ENCODE assay signal across 16 mouse cellular contexts in genomic region chr8:24278391-24278790, GRCm38 (mm10).
DNase-seq lines count a peak whose midpoint lies in the region.
"Had no signal": no experiment of that assay in that cellular context is flagged by ENCODE, and none has a peak within 500 bp of the region (broad histone marks: within the 10 kb centered on the region; RNA-seq: fewer than 3 reads in every experiment).

No protein-coding gene starts in this region.

- H3K36me3 ChIP-seq in embryonic facial prominence, embryonic 10.5 days (replicated peaks): no peaks in the 10 kb centered on the region
- H3K36me3 ChIP-seq: G1E; heart, embryonic 13.5 days; hindbrain, embryonic 10.5 days; midbrain, embryonic 15.5 days had no signal

- no peaks in the 10 kb centered on the region for H3K27me3 ChIP-seq in embryonic facial prominence, embryonic 10.5 days (replicated peaks; ENCODE audit: low read depth, poor library complexity, severe bottlenecking)
- H3K27me3 ChIP-seq: heart, embryonic 13.5 days; midbrain, embryonic 15.5 days had no signal

- H3K9me3 ChIP-seq in embryonic facial prominence, embryonic 10.5 days: no peaks in the 10 kb centered on the region
- H3K9me3 ChIP-seq: heart, embryonic 13.5 days; hindbrain, embryonic 10.5 days; midbrain, embryonic 15.5 days had no signal

- 82% methylated on average over 8 of the region's 8 CpGs for WGBS in embryonic facial prominence, embryonic 10.5 days

- no peak overlapping the region for H3K27ac ChIP-seq in embryonic facial prominence, embryonic 10.5 days (replicated peaks)
- H3K27ac ChIP-seq: heart, embryonic 13.5 days; hindbrain, embryonic 10.5 days; midbrain, embryonic 15.5 days had no signal

- no peak overlapping the region for H3K4me3 ChIP-seq in embryonic facial prominence, embryonic 10.5 days
- H3K4me3 ChIP-seq: heart, embryonic 13.5 days; hindbrain, embryonic 10.5 days; midbrain, embryonic 15.5 days had no signal

- peak; percentile 88 for DNase-seq in heart, adult 11 months
- no peak for DNase-seq in heart, adult 9 months (ENCODE audit: low spot score in 2 of 2)
- peak; percentile 19 for DNase-seq in kidney, postnatal 10 days
- DNase-seq in kidney, adult 8-10 months: no peak
- peak; percentile 11 for DNase-seq in lung, postnatal 10 days
- DNase-seq in lung, postnatal 36 days: no peak
- peak; percentile 10 for DNase-seq in embryonic facial prominence, embryonic 10.5 days (ENCODE audit: low spot score)
- DNase-seq in layer of hippocampus, postnatal 10 days (ENCODE audit: low spot score in 2 of 2): no peak
- DNase-seq: adrenal gland, postnatal 25 days; cerebellum, adult 9-10 months; forebrain, postnatal 0 days; liver had no signal

- no peaks in the 10 kb centered on the region for H3K4me1 ChIP-seq in embryonic facial prominence, embryonic 10.5 days
- H3K4me1 ChIP-seq: heart, embryonic 13.5 days; hindbrain, embryonic 10.5 days; midbrain, embryonic 15.5 days had no signal

Comparison
In these comparisons a context has a peak if more than half of its experiments do, and no peak if none do; other contexts are left out.
1. DNase-seq: peak in heart, adult 11 months (single experiment), kidney, postnatal 10 days (single experiment), lung, postnatal 10 days (single experiment) and embryonic facial prominence, embryonic 10.5 days (single experiment); none in heart, adult 9 months (0 of 2), kidney, adult 8-10 months (0 of 2), lung, postnatal 36 days (single experiment) and layer of hippocampus, postnatal 10 days (0 of 2).